Mouse (Mus musculus): Measurements from ENCODE around the gene Csf2.
A peak's percentile ranks its signal among the peaks of the same experiment; 100 is the strongest.

Gene Csf2

GRCm38 (mm10) chr11:54227478-54227877 is 22.0 kb downstream of the Csf2 start:
- no peak for DNase-seq

GRCm38 (mm10) chr11:54224475-54224986 is 24.9 kb downstream of the Csf2 start:
- no peak for DNase-seq

GRCm38 (mm10) chr11:54223637-54224474 is 25.6 kb downstream of the Csf2 start:
- no peak for DNase-seq

- DNase-seq, result no peak
Measured at GRCm38 (mm10) chr11:54219903-54220740, 29.3 kb downstream of the Csf2 start.

- DNase-seq, result no peak
Measured at GRCm38 (mm10) chr11:54219191-54219590, 30.3 kb downstream of the Csf2 start.

- peak; percentile 4 for DNase-seq
Measured at GRCm38 (mm10) chr11:54217384-54217783, 32.1 kb downstream of the Csf2 start.

GRCm38 (mm10) chr11:54216091-54216490 is 33.4 kb downstream of the Csf2 start:
- no peak for DNase-seq

- DNase-seq, result peak; percentile 61
Measured at GRCm38 (mm10) chr11:54214499-54215443, 34.7 kb downstream of the Csf2 start.

GRCm38 (mm10) chr11:54213631-54214030 is 35.8 kb downstream of the Csf2 start:
- DNase-seq, result no peak

- no peak for DNase-seq
Measured at GRCm38 (mm10) chr11:54206993-54207392, 42.5 kb downstream of the Csf2 start.

GRCm38 (mm10) chr11:54205366-54205765 is 44.1 kb downstream of the Csf2 start:
- no peak for DNase-seq

- DNase-seq, result no peak
Measured at GRCm38 (mm10) chr11:54204781-54205180, 44.7 kb downstream of the Csf2 start.

- DNase-seq, result no peak
Measured at GRCm38 (mm10) chr11:54203162-54203561, 46.3 kb downstream of the Csf2 start.

GRCm38 (mm10) chr11:54201881-54202685 is 47.4 kb downstream of the Csf2 start:
- no peak for DNase-seq

- DNase-seq, result no peak
Measured at GRCm38 (mm10) chr11:54201287-54201773, 48.1 kb downstream of the Csf2 start.
